Mouse (Mus musculus) liver, embryonic 14.5 days (tissue): ENCODE results near the gene Sppl2b. TPM values are rescaled to one million over a fixed set of nuclear protein-coding genes. Genes with fewer than 3 reads are reported as not detected.

Experiments
- ATAC-seq: fragments of 200-750 bp; cut with Nextera tagmentation; 2 replicates; pipeline ENCODE4 v1.8.0; 2017; ENCODE audit warnings: moderate number of reproducible peaks, mild to moderate bottlenecking, moderate library complexity; ENCODE audit not compliant: insufficient read depth
- DNase-seq, 3 experiments: peaks; one replicate each; pipeline ENCODE4 v3.0.0-alpha.2; 2012 to 2013; ENCODE audit warnings: low read depth in 3 of 3, low spot score in 3 of 3
- H3K27ac ChIP-seq: fragments of 300-500 bp; sonication (generic); 2 replicates; pipeline ENCODE4 v1.5.1; 2014; ENCODE audit warnings: moderate library complexity, mild to moderate bottlenecking, control low read depth, inconsistent platforms
- H3K27me3 ChIP-seq: fragments of 300-500 bp; sonication (generic); 2 replicates; pipeline ENCODE4 v1.6.1; 2014; ENCODE audit warnings: mild to moderate bottlenecking, low read length, moderate library complexity; ENCODE audit not compliant: control insufficient read depth, insufficient read depth
- H3K36me3 ChIP-seq: fragments of 300-500 bp; sonication (generic); replicated peaks from 2 replicates; pipeline ENCODE4 v1.6.1; 2014; ENCODE audit warnings: low read depth; ENCODE audit not compliant: control insufficient read depth, insufficient read depth
- H3K4me1 ChIP-seq, 2 experiments: fragments of 200-500 bp in 1 of 2; fragments of 300-500 bp in 1 of 2; sonication (generic) in 1 of 2; replicated peaks; 2 replicates each; pipeline ENCODE4 v1.6.1; 2012 to 2014; ENCODE audit warnings: antibody characterized with exemption in 1 of 2, inconsistent platforms in 1 of 2, low read length in 1 of 2; ENCODE audit not compliant: control insufficient read depth in 2 of 2, insufficient read depth in 2 of 2
- H3K4me2 ChIP-seq: fragments of 300-500 bp; sonication (generic); 2 replicates; pipeline ENCODE4 v1.6.1; 2014; ENCODE audit warnings: low read depth, mild to moderate bottlenecking, control low read depth, moderate library complexity
- H3K4me3 ChIP-seq, 2 experiments: fragments of 200-500 bp in 1 of 2; fragments of 300-500 bp in 1 of 2; sonication (generic) in 1 of 2; 2 replicates each; pipeline ENCODE4 v1.5.1; 2012 to 2014; ENCODE audit warnings: low read depth in 2 of 2, low read length in 2 of 2, mild to moderate bottlenecking in 2 of 2, control low read depth in 1 of 2, inconsistent platforms in 1 of 2, moderate library complexity in 1 of 2; ENCODE audit not compliant: insufficient read depth in 1 of 2
- H3K9ac ChIP-seq: fragments of 300-500 bp; sonication (generic); replicated peaks from 2 replicates; pipeline ENCODE4 v1.6.1; 2014; ENCODE audit warnings: mild to moderate bottlenecking, control low read depth, moderate library complexity
- H3K9me3 ChIP-seq: fragments of 300-500 bp; sonication (generic); 2 replicates; pipeline ENCODE4 v1.6.1; 2016; ENCODE audit warnings: low read length, mixed read lengths; ENCODE audit not compliant: control insufficient read depth
- CTCF ChIP-seq: IDR thresholded peaks from 2 replicates; pipeline ENCODE4 v1.5.1; 2016; ENCODE audit warnings: antibody characterized with exemption, low read depth, control low read depth
- EP300 ChIP-seq: IDR thresholded peaks from 2 replicates; pipeline ENCODE4 v1.6.1; 2016; ENCODE audit warnings: antibody characterized with exemption, low read depth
- WGBS: fragments of 180-500 bp; shearing (Covaris S2); extraction: QIAGEN DNeasy Blood & Tissue Kit; methylation state at CpG from one replicate; pipeline ENCODE4 v1.1.7; 2014; ENCODE audit not compliant: insufficient replicate concordance; 5-methylcytosine and 5-hydroxymethylcytosine counted together
- polyA plus RNA-seq, 2 experiments: library from polyadenylated mRNA; depleted of rRNA in 1 of 2; stranded (reverse) in 1 of 2; unstranded in 1 of 2; fragments of >200 nt; fragmentation: Nextera tagmentation in 1 of 2; extraction: Ambion mirVana in 1 of 2; gene quantifications; 2 replicates each; pipeline versions ENCODE4 v1.2.1 to v1.2.3; 2012 to 2014

The Sppl2b gene
- polyA plus RNA-seq, 2 experiments: 34.7 to 76.1 TPM

DNA sequence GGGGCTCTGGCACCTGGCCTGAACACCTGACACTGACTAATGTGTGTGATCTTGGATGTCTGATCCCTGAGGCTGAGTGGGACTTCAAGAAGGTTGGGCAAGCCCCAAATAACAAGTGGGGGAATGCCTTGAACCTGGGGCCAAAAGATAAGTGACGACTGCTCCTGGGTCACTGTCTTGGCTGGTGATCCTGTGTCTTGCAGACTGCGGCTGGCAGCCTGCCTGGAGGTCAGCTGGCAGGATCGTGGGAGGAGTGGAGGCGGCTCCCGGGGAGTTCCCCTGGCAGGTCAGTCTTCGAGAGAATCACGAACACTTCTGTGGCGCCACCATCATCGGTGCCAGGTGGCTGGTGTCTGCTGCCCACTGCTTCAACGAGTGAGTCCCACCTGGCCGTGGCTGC, 32.1 kb downstream of the Sppl2b start:
- Histone ChIP-seq H3K9me3 (no peaks in the 10 kb centered on the region), H3K27me3 (peaks cover 7% of the 10 kb centered on the region), H3K4me1 (no peaks in the 10 kb centered on the region), H3K27ac (no peak overlapping the region), H3K36me3 (no peaks in the 10 kb centered on the region), H3K9ac (no peak overlapping the region), H3K4me2 (no peak overlapping the region), H3K4me3 (no peak overlapping the region)
- DNase-seq (no peak), ATAC-seq (no peak)
- 53% methylated on average over 11 of the region's 11 CpGs for WGBS
- TF ChIP-seq CTCF (no peak), EP300 (no peak)

DNA sequence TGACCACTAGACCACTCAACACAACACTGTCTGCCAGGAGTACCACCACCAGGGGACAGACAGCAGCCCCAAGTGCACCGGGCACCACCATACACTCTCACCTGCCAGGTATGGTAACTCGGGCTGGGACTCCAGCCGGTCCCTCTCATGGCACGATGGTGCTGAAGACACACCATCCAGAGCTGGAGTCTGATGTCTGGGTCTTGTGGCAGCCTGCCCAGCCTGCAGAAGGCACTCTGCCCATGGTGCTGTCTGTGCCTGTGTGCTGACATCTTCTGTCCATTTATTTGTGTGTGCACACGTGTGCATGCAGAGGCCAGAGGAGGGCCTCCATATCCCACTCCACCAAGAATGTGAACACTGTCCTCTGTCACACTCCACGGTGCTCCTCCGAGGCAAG, 40.0 kb downstream of the Sppl2b start:
- H3K9ac ChIP-seq: no peak overlapping the region
- H3K27me3 ChIP-seq: peaks cover under 1% of the 10 kb centered on the region; the same call in 1 of the 2 replicates
- ATAC-seq (no peak), DNase-seq (no peak)
- no peak overlapping the region for H3K4me3 ChIP-seq
- peaks cover 4% of the 10 kb centered on the region for H3K36me3 ChIP-seq
- no peak for TF ChIP-seq CTCF
- no peak for TF ChIP-seq EP300
- no peak overlapping the region for H3K4me2 ChIP-seq
- H3K9me3 ChIP-seq: no peaks in the 10 kb centered on the region
- 70% methylated on average over 7 of the region's 7 CpGs for WGBS
- H3K4me1 ChIP-seq: peaks cover 2 to 6% of the 10 kb centered on the region in 2 experiments; a peak in 2 of 4 replicates
- H3K27ac ChIP-seq: no peak overlapping the region

DNA sequence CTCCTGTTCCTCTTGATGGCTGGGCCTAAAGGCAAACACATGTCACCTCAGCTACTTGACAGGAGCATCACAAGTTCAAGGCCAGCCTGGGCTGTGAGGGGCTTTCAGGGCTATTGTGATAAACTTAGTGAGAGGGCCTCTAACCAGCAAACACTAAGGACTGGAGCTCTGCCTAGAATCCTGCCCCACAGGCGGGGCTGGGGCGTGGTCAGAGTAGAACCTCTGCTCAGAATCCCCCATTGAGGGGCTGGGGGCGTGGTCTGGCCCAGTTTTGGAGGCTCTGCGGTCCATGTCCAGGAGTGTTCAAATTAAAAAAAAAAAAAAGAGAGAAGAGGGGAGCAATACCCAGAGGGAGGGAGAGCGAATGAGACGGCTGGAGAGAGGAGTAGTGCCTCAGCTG, 40.6 kb downstream of the Sppl2b start:
- ATAC-seq (no peak), DNase-seq (no peak)
- TF ChIP-seq CTCF (no peak), EP300 (no peak)
- no peak overlapping the region for H3K4me2 ChIP-seq
- H3K36me3 ChIP-seq: peaks cover 4% of the 10 kb centered on the region
- H3K27ac ChIP-seq: no peak overlapping the region
- peaks cover 2 to 6% of the 10 kb centered on the region in 2 experiments; a peak in 2 of 4 replicates for H3K4me1 ChIP-seq
- 69% methylated on average over 6 of the region's 6 CpGs for WGBS
- H3K4me3 ChIP-seq: no peak overlapping the region
- H3K27me3 ChIP-seq: no peaks in the 10 kb centered on the region
- H3K9ac ChIP-seq: no peak overlapping the region
- no peaks in the 10 kb centered on the region for H3K9me3 ChIP-seq

DNA sequence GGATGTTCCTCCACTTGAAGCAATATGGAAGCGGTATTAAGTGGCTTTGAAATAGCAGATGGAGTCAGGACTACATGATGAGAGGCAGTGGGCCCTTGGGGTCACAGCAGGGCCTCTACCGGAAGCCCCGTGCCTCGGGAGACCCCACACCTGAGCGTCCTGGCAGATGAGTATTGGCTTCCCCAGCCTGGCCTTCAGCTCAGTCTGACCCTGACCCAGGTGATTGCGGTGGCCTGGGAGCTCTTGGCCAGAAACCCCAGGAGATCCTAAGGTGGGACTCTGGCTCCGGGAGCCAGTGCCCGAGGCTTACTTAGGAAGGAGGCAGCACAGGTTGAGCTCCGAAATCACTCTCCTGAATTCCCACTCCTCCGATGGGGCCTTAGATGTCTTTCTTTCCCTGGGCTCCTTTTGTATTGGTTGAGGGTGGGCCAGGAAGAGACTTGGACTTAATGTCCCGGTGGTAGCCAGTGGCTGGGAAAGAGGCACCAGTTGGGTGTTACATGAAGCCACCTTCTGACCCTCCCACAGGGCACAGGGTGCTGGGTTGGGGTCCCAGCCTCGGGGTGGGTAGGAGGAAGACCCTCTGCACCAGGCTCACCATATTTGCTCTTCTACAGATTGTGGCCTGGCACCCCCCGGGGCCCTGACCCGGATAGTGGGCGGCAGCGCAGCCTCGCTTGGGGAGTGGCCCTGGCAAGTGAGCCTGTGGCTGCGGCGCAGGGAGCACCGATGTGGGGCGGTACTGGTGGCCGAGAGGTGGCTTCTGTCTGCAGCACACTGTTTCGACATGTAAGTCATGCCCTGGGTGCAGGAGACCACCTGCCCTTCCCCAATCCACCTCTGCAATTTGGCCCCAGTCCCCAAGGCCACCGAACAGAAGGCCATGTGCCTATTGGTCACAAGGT, 41.8 kb downstream of the Sppl2b start:
- DNase-seq (no peak), ATAC-seq (no peak)
- Histone ChIP-seq H3K4me1 (peaks cover 6% of the 10 kb centered on the region in 2 experiments; a peak in 2 of 4 replicates), H3K9ac (no peak overlapping the region), H3K36me3 (peaks cover 4% of the 10 kb centered on the region), H3K4me3 (no peak overlapping the region), H3K4me2 (no peak overlapping the region), H3K27me3 (no peaks in the 10 kb centered on the region), H3K9me3 (no peaks in the 10 kb centered on the region), H3K27ac (no peak overlapping the region)
- WGBS: 70% methylated on average over 24 of the region's 24 CpGs
- TF ChIP-seq CTCF: no peak
- no peak for TF ChIP-seq EP300

DNA sequence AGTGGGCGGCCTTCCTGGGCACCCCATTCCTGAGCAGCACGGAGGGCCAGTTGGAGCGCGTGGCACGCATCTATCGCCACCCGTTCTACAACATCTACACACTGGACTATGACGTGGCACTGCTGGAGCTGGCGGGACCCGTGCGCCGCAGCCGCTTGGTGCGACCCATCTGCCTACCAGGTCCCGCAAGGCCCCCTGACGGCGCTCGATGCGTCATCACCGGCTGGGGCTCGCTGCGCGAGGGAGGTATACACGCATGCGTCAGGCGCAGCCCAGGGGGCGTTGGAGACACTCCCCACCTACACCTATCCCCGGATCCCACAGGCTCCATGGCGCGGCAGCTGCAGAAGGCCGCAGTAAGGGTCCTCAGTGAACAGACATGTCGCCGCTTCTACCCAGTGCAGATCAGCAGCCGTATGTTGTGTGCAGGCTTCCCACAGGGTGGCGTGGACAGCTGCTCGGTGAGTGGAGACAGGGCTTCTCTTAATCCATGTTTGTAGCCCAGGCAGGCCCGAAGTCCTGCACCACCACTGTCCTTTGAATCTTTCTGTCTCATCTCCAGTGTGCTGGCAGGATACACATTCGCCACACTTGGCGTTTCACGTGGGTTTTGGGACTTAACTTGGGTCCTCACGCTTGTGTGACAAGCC, 42.9 kb downstream of the Sppl2b start:
- Histone ChIP-seq H3K36me3 (peaks cover 4% of the 10 kb centered on the region), H3K9me3 (no peaks in the 10 kb centered on the region), H3K4me1 (peaks cover 6% of the 10 kb centered on the region in 2 experiments; a peak in 2 of 4 replicates), H3K27ac (no peak overlapping the region), H3K9ac (no peak overlapping the region), H3K27me3 (no peaks in the 10 kb centered on the region), H3K4me2 (no peak overlapping the region), H3K4me3 (no peak overlapping the region)
- no peak for DNase-seq
- WGBS: 51% methylated on average over 41 of the region's 41 CpGs
- no peak for TF ChIP-seq CTCF
- TF ChIP-seq EP300: no peak
- no peak for ATAC-seq
